Mouse (Mus musculus): Measurements from ENCODE around the gene Igfbp7. TPM values are rescaled to one million over a fixed set of nuclear protein-coding genes. Genes with fewer than 3 reads are reported as not detected.

Gene Igfbp7
- polyA plus RNA-seq, 1 experiment, result 3.6 TPM

- TF ChIP-seq EP300 (IDR thresholded peaks at IDR 0.05; ENCODE audit: insufficient read depth, low read depth, low read length) (no peak), CTCF (IDR thresholded peaks at IDR 0.05; ENCODE audit: low read depth, low read length) (no peak), POLR2A (IDR thresholded peaks at IDR 0.05; ENCODE audit: insufficient read depth, low read length) (no peak)
- no peak overlapping the region for H3K27ac ChIP-seq (ENCODE audit: insufficient read depth, low read length)
- no peaks in the 10 kb centered on the region for H3K36me3 ChIP-seq (ENCODE audit: control insufficient read depth, insufficient read depth, low read length, poor library complexity, severe bottlenecking)
- no peaks in the 10 kb centered on the region for H3K27me3 ChIP-seq (ENCODE audit: control insufficient read depth, insufficient read depth, low read length, poor library complexity, severe bottlenecking)
- no peaks in the 10 kb centered on the region for H3K9me3 ChIP-seq (replicated peaks; ENCODE audit: control insufficient read depth, insufficient read depth, low read length, poor library complexity, severe bottlenecking)
- peaks cover 2% of the 10 kb centered on the region for H3K4me1 ChIP-seq (ENCODE audit: control insufficient read depth, insufficient read depth, low read length)
- H3K9ac ChIP-seq (ENCODE audit: low read depth, poor library complexity, severe bottlenecking), result no peak overlapping the region
- H3K4me3 ChIP-seq (ENCODE audit: low read depth, low read length), result no peak overlapping the region
Observed at GRCm38 (mm10) chr5:77372242-77372641, 35.6 kb downstream of the Igfbp7 start.

- H3K9me3 ChIP-seq (replicated peaks; ENCODE audit: control insufficient read depth, insufficient read depth, low read length, poor library complexity, severe bottlenecking), result no peaks in the 10 kb centered on the region
- H3K36me3 ChIP-seq (ENCODE audit: control insufficient read depth, insufficient read depth, low read length, poor library complexity, severe bottlenecking), result no peaks in the 10 kb centered on the region
- H3K27me3 ChIP-seq (ENCODE audit: control insufficient read depth, insufficient read depth, low read length, poor library complexity, severe bottlenecking), result no peaks in the 10 kb centered on the region
- H3K27ac ChIP-seq (ENCODE audit: insufficient read depth, low read length), result no peak overlapping the region
- H3K4me1 ChIP-seq (ENCODE audit: control insufficient read depth, insufficient read depth, low read length), result peaks cover 2% of the 10 kb centered on the region
- H3K4me3 ChIP-seq (ENCODE audit: low read depth, low read length), result no peak overlapping the region
- no peak overlapping the region for H3K9ac ChIP-seq (ENCODE audit: low read depth, poor library complexity, severe bottlenecking)
- no peak for TF ChIP-seq POLR2A (IDR thresholded peaks at IDR 0.05; ENCODE audit: insufficient read depth, low read length)
- TF ChIP-seq CTCF (IDR thresholded peaks at IDR 0.05; ENCODE audit: low read depth, low read length), result no peak
- TF ChIP-seq EP300 (IDR thresholded peaks at IDR 0.05; ENCODE audit: insufficient read depth, low read depth, low read length), result no peak
Observed at GRCm38 (mm10) chr5:77370378-77370892, 37.4 kb downstream of the Igfbp7 start.

GRCm38 (mm10) chr5:77369394-77369793 lies 38.4 kb downstream of the Igfbp7 start:
- no peaks in the 10 kb centered on the region for H3K27me3 ChIP-seq (ENCODE audit: control insufficient read depth, insufficient read depth, low read length, poor library complexity, severe bottlenecking)
- TF ChIP-seq POLR2A (IDR thresholded peaks at IDR 0.05; ENCODE audit: insufficient read depth, low read length) (no peak), EP300 (IDR thresholded peaks at IDR 0.05; ENCODE audit: insufficient read depth, low read depth, low read length) (no peak), CTCF (IDR thresholded peaks at IDR 0.05; ENCODE audit: low read depth, low read length) (no peak)
- H3K9ac ChIP-seq (ENCODE audit: low read depth, poor library complexity, severe bottlenecking), result no peak overlapping the region
- H3K4me1 ChIP-seq (ENCODE audit: control insufficient read depth, insufficient read depth, low read length), result peaks cover 3% of the 10 kb centered on the region
- no peaks in the 10 kb centered on the region for H3K36me3 ChIP-seq (ENCODE audit: control insufficient read depth, insufficient read depth, low read length, poor library complexity, severe bottlenecking)
- no peak overlapping the region for H3K27ac ChIP-seq (ENCODE audit: insufficient read depth, low read length)
- H3K4me3 ChIP-seq (ENCODE audit: low read depth, low read length), result no peak overlapping the region
- no peaks in the 10 kb centered on the region for H3K9me3 ChIP-seq (replicated peaks; ENCODE audit: control insufficient read depth, insufficient read depth, low read length, poor library complexity, severe bottlenecking)

GRCm38 (mm10) chr5:77368194-77368593 lies 39.6 kb downstream of the Igfbp7 start:
- no peak overlapping the region for H3K27ac ChIP-seq (ENCODE audit: insufficient read depth, low read length)
- H3K9ac ChIP-seq (ENCODE audit: low read depth, poor library complexity, severe bottlenecking), result no peak overlapping the region
- H3K27me3 ChIP-seq (ENCODE audit: control insufficient read depth, insufficient read depth, low read length, poor library complexity, severe bottlenecking), result no peaks in the 10 kb centered on the region
- no peaks in the 10 kb centered on the region for H3K9me3 ChIP-seq (replicated peaks; ENCODE audit: control insufficient read depth, insufficient read depth, low read length, poor library complexity, severe bottlenecking)
- peaks cover 3% of the 10 kb centered on the region for H3K4me1 ChIP-seq (ENCODE audit: control insufficient read depth, insufficient read depth, low read length)
- no peaks in the 10 kb centered on the region for H3K36me3 ChIP-seq (ENCODE audit: control insufficient read depth, insufficient read depth, low read length, poor library complexity, severe bottlenecking)
- no peak for TF ChIP-seq EP300 (IDR thresholded peaks at IDR 0.05; ENCODE audit: insufficient read depth, low read depth, low read length)
- TF ChIP-seq CTCF (IDR thresholded peaks at IDR 0.05; ENCODE audit: low read depth, low read length), result no peak
- no peak for TF ChIP-seq POLR2A (IDR thresholded peaks at IDR 0.05; ENCODE audit: insufficient read depth, low read length)
- H3K4me3 ChIP-seq (ENCODE audit: low read depth, low read length), result no peak overlapping the region

GRCm38 (mm10) chr5:77367682-77368081 lies 40.2 kb downstream of the Igfbp7 start:
- no peaks in the 10 kb centered on the region for H3K36me3 ChIP-seq (ENCODE audit: control insufficient read depth, insufficient read depth, low read length, poor library complexity, severe bottlenecking)
- TF ChIP-seq EP300 (IDR thresholded peaks at IDR 0.05; ENCODE audit: insufficient read depth, low read depth, low read length) (no peak), POLR2A (IDR thresholded peaks at IDR 0.05; ENCODE audit: insufficient read depth, low read length) (no peak), CTCF (IDR thresholded peaks at IDR 0.05; ENCODE audit: low read depth, low read length) (no peak)
- no peaks in the 10 kb centered on the region for H3K9me3 ChIP-seq (replicated peaks; ENCODE audit: control insufficient read depth, insufficient read depth, low read length, poor library complexity, severe bottlenecking)
- no peak overlapping the region for H3K4me3 ChIP-seq (ENCODE audit: low read depth, low read length)
- no peaks in the 10 kb centered on the region for H3K27me3 ChIP-seq (ENCODE audit: control insufficient read depth, insufficient read depth, low read length, poor library complexity, severe bottlenecking)
- H3K27ac ChIP-seq (ENCODE audit: insufficient read depth, low read length), result no peak overlapping the region
- peaks cover 2% of the 10 kb centered on the region for H3K4me1 ChIP-seq (ENCODE audit: control insufficient read depth, insufficient read depth, low read length)
- H3K9ac ChIP-seq (ENCODE audit: low read depth, poor library complexity, severe bottlenecking), result no peak overlapping the region

- Histone ChIP-seq H3K9me3 (replicated peaks; ENCODE audit: control insufficient read depth, insufficient read depth, low read length, poor library complexity, severe bottlenecking) (no peaks in the 10 kb centered on the region), H3K4me3 (ENCODE audit: low read depth, low read length) (no peak overlapping the region), H3K9ac (ENCODE audit: low read depth, poor library complexity, severe bottlenecking) (no peak overlapping the region), H3K4me1 (ENCODE audit: control insufficient read depth, insufficient read depth, low read length) (peaks cover 2% of the 10 kb centered on the region), H3K27me3 (ENCODE audit: control insufficient read depth, insufficient read depth, low read length, poor library complexity, severe bottlenecking) (no peaks in the 10 kb centered on the region), H3K27ac (ENCODE audit: insufficient read depth, low read length) (no peak overlapping the region), H3K36me3 (ENCODE audit: control insufficient read depth, insufficient read depth, low read length, poor library complexity, severe bottlenecking) (no peaks in the 10 kb centered on the region)
- TF ChIP-seq EP300 (IDR thresholded peaks at IDR 0.05; ENCODE audit: insufficient read depth, low read depth, low read length) (no peak), POLR2A (IDR thresholded peaks at IDR 0.05; ENCODE audit: insufficient read depth, low read length) (no peak), CTCF (IDR thresholded peaks at IDR 0.05; ENCODE audit: low read depth, low read length) (no peak)
Observed at GRCm38 (mm10) chr5:77367145-77367544, 40.7 kb downstream of the Igfbp7 start.

Data from ES-Bruce4 (cell line).